Mouse (Mus musculus) left cerebral cortex, postnatal 25 days (tissue): ENCODE data around the gene Sdc1. TPM values are rescaled to one million over a fixed set of nuclear protein-coding genes. Genes with fewer than 3 reads are reported as not detected.

Experiments
- DNase-seq, 2 experiments: peaks; one replicate each; pipeline ENCODE4 v3.0.0; 2022; ENCODE audit warnings: low spot score in 2 of 2, mixed read lengths in 1 of 2
- intact Hi-C: fragments of 180-260 bp; cut with DNase I; formaldehyde crosslinking; loops from one replicate; pipeline ENCODE4 v1.15.1; 2025
- total RNA-seq, 2 experiments: library from RNA; stranded (reverse); gene quantifications; 2 replicates each; pipeline ENCODE4 v1.2.3; 2021

The Sdc1 gene
- total RNA-seq, 2 experiments from 2014 or later = 1.3 to 1.6 TPM

GRCm38 (mm10) chr12:8817467-8818232 lies 46.5 kb downstream of the Sdc1 start:
- peak in 1 of 2 experiments; percentile 6 for DNase-seq
- intact Hi-C loops = no loop called here

GRCm38 (mm10) chr12:8818233-8818672 lies 47.1 kb downstream of the Sdc1 start:
- intact Hi-C loops = no loop called here
- DNase-seq = no peak

GRCm38 (mm10) chr12:8824995-8825703 lies 54.0 kb downstream of the Sdc1 start:
- no peak for DNase-seq
- intact Hi-C loops = no loop called here

- no peak for DNase-seq
- intact Hi-C loops = no loop called here
Measured at GRCm38 (mm10) chr12:8827014-8827715, 56.0 kb downstream of the Sdc1 start.

- DNase-seq = no peak
- intact Hi-C loops = no loop called here
Measured at GRCm38 (mm10) chr12:8829032-8829660, 58.0 kb downstream of the Sdc1 start.

GRCm38 (mm10) chr12:8829661-8830040 lies 58.5 kb downstream of the Sdc1 start:
- intact Hi-C loops = no loop called here
- DNase-seq = no peak

- no peak for DNase-seq
- intact Hi-C loops = no loop called here
Measured at GRCm38 (mm10) chr12:8830967-8831635, 60.0 kb downstream of the Sdc1 start.

- intact Hi-C loops = no loop called here
- no peak for DNase-seq
Measured at GRCm38 (mm10) chr12:8831710-8832109, 60.6 kb downstream of the Sdc1 start.

GRCm38 (mm10) chr12:8840782-8841325 lies 69.7 kb downstream of the Sdc1 start:
- intact Hi-C loops = no loop called here

GRCm38 (mm10) chr12:8842725-8843124 lies 71.6 kb downstream of the Sdc1 start:
- intact Hi-C loops = no loop called here
- DNase-seq = no peak

More at GRCm38 (mm10) chr12:8840782-8841325, 69.7 kb downstream of the Sdc1 start:
- DNase-seq = no peak

Other genes starting within 250 kb of the Sdc1 start
- not detected for gene Slc7a15, start 172.3 kb upstream of the Sdc1 start, total RNA-seq
- 100 to 1,000 TPM; 185 to 203 TPM for gene Pum2, start 97.2 kb upstream of the Sdc1 start, total RNA-seq
- 100 to 1,000 TPM; 173 to 188 TPM for gene Laptm4a, start 150.3 kb downstream of the Sdc1 start, total RNA-seq
- gene Matn3, start 176.6 kb downstream of the Sdc1 start, total RNA-seq = under 1 TPM; 0.11 to 0.18 TPM
- 10 to 100 TPM; 44.9 to 46.1 TPM for gene Wdr35, start 202.6 kb downstream of the Sdc1 start, total RNA-seq